Mouse (Mus musculus) heart, adult 2 months (tissue): Measurements from ENCODE around the gene Glrb. TPM values are rescaled to one million over a fixed set of nuclear protein-coding genes. Genes with fewer than 3 reads are reported as not detected.

Experiments
- DNase-seq, 2 experiments: peaks; one replicate each; pipeline ENCODE4 v3.0.0; 2021
- H3K27ac ChIP-seq: fragments of 200-600 bp; 2 replicates; pipeline ENCODE4 v1.8.1; 2022
- H3K27me3 ChIP-seq: fragments of 200-500 bp; 2 replicates; pipeline ENCODE4 v1.6.1; 2012; ENCODE audit warnings: mild to moderate bottlenecking, low read length, inconsistent platforms, mixed read lengths; ENCODE audit not compliant: control insufficient read depth, insufficient read depth
- H3K36me3 ChIP-seq: fragments of 200-500 bp; 2 replicates; pipeline ENCODE4 v1.6.1; 2012; ENCODE audit warnings: low read length, inconsistent platforms; ENCODE audit not compliant: control insufficient read depth, insufficient read depth
- H3K4me1 ChIP-seq: fragments of 200-500 bp; 2 replicates; pipeline ENCODE4 v1.6.1; 2011; ENCODE audit warnings: low read length; ENCODE audit not compliant: control insufficient read depth, insufficient read depth
- H3K4me3 ChIP-seq: fragments of 200-600 bp; 2 replicates; pipeline ENCODE4 v1.8.1; 2022
- H3K79me2 ChIP-seq: fragments of 200-500 bp; replicated peaks from 2 replicates; pipeline ENCODE4 v1.6.1; 2012; ENCODE audit warnings: mild to moderate bottlenecking, inconsistent platforms, low read length, moderate library complexity, mixed read lengths; ENCODE audit not compliant: control insufficient read depth, insufficient read depth
- H3K9ac ChIP-seq: fragments of 200-500 bp; 2 replicates; pipeline ENCODE4 v1.6.1; 2012; ENCODE audit warnings: low read depth, mild to moderate bottlenecking, control low read depth, inconsistent platforms, low read length, mixed read lengths
- CTCF ChIP-seq: fragments of 200-600 bp; IDR thresholded peaks from 2 replicates; pipeline ENCODE4 v1.8.1; 2022; ENCODE audit warnings: antibody characterized with exemption, mild to moderate bottlenecking, moderate library complexity
- EP300 ChIP-seq: fragments of 200-500 bp; IDR thresholded peaks from 2 replicates; pipeline ENCODE4 v1.6.1; 2011; ENCODE audit warnings: low read depth, low read length, control low read depth; ENCODE audit not compliant: insufficient read depth
- POLR2A ChIP-seq: fragments of 200-500 bp; IDR thresholded peaks from 2 replicates; pipeline ENCODE4 v1.6.1; 2011; ENCODE audit warnings: mild to moderate bottlenecking, low read depth, low read length, control low read depth; ENCODE audit not compliant: insufficient read depth
- whole genome bisulfite sequencing: fragments of 180-500 bp; shearing (Covaris S2); methylation state at CpG from one replicate; pipeline ENCODE4 v1.1.7; 2018; 5-methylcytosine and 5-hydroxymethylcytosine counted together
- intact Hi-C: fragments of 180-260 bp; cut with DNase I; formaldehyde crosslinking; loops from one replicate; pipeline ENCODE4 v1.15.1; 2025
- polyA plus RNA-seq: library from polyadenylated mRNA; depleted of rRNA; stranded (reverse); fragments of >200 nt; gene quantifications from 2 replicates; pipeline ENCODE4 v1.2.3, GENCODE M21; 2012; rRNA removed
- total RNA-seq, 2 experiments: library from RNA; stranded (reverse); gene quantifications; 2 replicates each; pipeline ENCODE4 v1.2.3; 2021

Glrb gene
- total and polyA plus RNA-seq, 3 experiments, result 0.06 to 0.52 (median 0.16) TPM

GRCm38 (mm10) chr3:80800995-80801826 is 112.2 kb downstream of the Glrb start:
- intact Hi-C loops, result no loop called here
- Histone ChIP-seq H3K36me3 (no peaks in the 10 kb centered on the region), H3K4me1 (no peaks in the 10 kb centered on the region), H3K9ac (no peak overlapping the region), H3K27me3 (peaks cover 6% of the 10 kb centered on the region), H3K27ac (no peak overlapping the region), H3K79me2 (no peaks in the 10 kb centered on the region), H3K4me3 (no peak overlapping the region)
- DNase-seq, result no peak
- TF ChIP-seq EP300, result no peak
- no peak for TF ChIP-seq CTCF
- TF ChIP-seq POLR2A, result no peak
- WGBS, result 9% methylated on average over 33 of the region's 33 CpGs

DNA sequence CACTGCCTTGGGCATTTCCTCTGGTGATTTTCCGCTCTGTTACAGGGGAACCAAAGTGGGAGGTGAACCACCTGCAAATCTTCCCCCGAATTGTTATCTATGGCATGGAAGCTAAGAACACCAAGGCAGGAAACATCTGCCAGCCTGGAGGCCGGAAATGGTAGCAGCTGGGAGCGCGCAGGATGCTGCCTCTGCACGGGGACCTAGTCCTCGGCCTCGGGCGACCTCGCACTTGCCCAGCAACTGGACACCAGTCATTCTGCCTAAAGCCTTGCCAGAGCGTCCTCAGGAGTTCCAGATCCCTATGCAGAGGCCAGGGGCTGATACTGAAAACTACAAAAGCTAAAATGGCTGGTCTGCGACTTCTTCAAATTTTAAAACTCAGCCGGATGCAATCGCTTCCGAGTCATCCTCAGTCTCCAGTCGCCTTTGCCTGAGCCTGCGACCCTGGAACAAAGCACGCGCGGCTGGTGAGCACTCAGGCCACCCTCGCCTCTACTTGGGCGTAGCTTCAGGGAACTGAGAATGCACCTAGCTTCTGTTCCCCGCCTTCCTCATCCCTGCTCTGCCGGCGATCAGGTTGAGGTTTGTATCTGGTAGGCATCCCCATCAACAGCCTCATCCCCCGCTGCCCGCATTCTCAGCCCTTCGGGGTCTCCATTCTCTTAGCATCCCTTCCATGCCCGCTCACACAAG is 113.0 kb downstream of the Glrb start:
- peak in 1 of 2 experiments; percentile 2 for DNase-seq
- TF ChIP-seq EP300, result no peak
- Histone ChIP-seq H3K4me1 (no peaks in the 10 kb centered on the region), H3K36me3 (no peaks in the 10 kb centered on the region), H3K4me3 (no peak overlapping the region), H3K79me2 (no peaks in the 10 kb centered on the region), H3K9ac (no peak overlapping the region), H3K27ac (no peak overlapping the region), H3K27me3 (peaks cover 6% of the 10 kb centered on the region)
- 3% methylated on average over 29 of the region's 29 CpGs for WGBS
- intact Hi-C loops, result no loop called here

GRCm38 (mm10) chr3:80797935-80798334 is 115.5 kb downstream of the Glrb start:
- no peaks in the 10 kb centered on the region for H3K36me3 ChIP-seq
- no peak overlapping the region for H3K27ac ChIP-seq
- no peak overlapping the region for H3K4me3 ChIP-seq
- no peaks in the 10 kb centered on the region for H3K79me2 ChIP-seq
- TF ChIP-seq CTCF, result no peak
- TF ChIP-seq EP300, result no peak
- TF ChIP-seq POLR2A, result no peak
- DNase-seq, result no peak
- intact Hi-C loops, result loop anchor here (5.0 kb wide), 1 partner anchor 721 kb away; no protein-coding TSS in a partner anchor
- 79% methylated on average over 1 of the region's 1 CpGs for WGBS
- H3K9ac ChIP-seq, result no peak overlapping the region
- H3K27me3 ChIP-seq, result peaks cover 6% of the 10 kb centered on the region
- no peaks in the 10 kb centered on the region for H3K4me1 ChIP-seq

DNA sequence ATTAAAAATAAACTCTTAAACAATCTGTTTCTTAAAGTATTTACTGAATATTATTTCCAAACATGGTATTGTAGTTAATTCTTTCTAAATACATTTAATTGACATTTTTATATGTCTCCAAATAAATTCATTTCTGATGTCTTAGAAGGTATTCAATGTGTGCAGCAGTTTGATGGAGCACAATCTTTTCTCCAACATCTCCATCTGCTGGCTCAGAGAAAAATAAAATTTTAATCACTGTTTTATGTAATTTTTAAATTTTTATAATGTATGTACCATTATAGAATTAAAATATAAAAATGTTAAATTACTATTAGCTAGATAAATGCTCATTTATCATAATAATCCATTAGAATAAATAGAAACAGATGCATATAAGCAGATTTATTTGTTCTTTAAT is 116.7 kb downstream of the Glrb start:
- peaks cover 6% of the 10 kb centered on the region for H3K27me3 ChIP-seq
- no peaks in the 10 kb centered on the region for H3K36me3 ChIP-seq
- no peak overlapping the region for H3K27ac ChIP-seq
- intact Hi-C loops, result loop anchor here (5.0 kb wide), 1 partner anchor 719 kb away; no protein-coding TSS in a partner anchor
- no peaks in the 10 kb centered on the region for H3K4me1 ChIP-seq
- no peak for DNase-seq
- H3K4me3 ChIP-seq, result no peak overlapping the region
- H3K9ac ChIP-seq, result no peak overlapping the region
- TF ChIP-seq POLR2A (no peak), CTCF (peak; percentile 22; the same call in 1 of the 2 replicates)
- no peaks in the 10 kb centered on the region for H3K79me2 ChIP-seq

DNA sequence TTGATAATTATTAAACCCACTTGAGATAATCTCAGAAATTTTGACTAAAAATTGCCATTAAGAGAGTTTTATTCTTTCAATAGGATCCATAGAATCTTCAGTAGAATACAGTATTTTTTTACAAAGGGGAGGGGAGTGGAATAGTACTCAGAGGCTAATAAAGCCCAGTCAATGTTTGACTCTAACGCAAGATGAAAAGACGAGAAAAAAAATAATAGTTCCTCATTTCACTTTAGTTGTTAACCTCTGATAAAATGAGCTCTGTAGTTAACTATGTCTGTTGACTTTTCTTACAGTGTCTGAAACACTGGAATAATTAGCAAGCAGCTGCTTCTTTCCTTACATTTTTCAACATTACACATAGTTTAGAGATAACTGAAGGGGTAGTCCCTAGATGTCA is 118.2 kb downstream of the Glrb start:
- no peak for TF ChIP-seq CTCF
- no peak for TF ChIP-seq EP300
- TF ChIP-seq POLR2A, result no peak
- H3K27ac ChIP-seq, result no peak overlapping the region
- no peak for DNase-seq
- 92% methylated on average over 2 of the region's 2 CpGs for whole genome bisulfite sequencing
- no peak overlapping the region for H3K4me3 ChIP-seq
- no peak overlapping the region for H3K9ac ChIP-seq
- intact Hi-C loops, result loop anchor here (5.0 kb wide), 1 partner anchor 718 kb away; no protein-coding TSS in a partner anchor
- no peaks in the 10 kb centered on the region for H3K36me3 ChIP-seq
- no peaks in the 10 kb centered on the region for H3K4me1 ChIP-seq
- no peaks in the 10 kb centered on the region for H3K27me3 ChIP-seq
- no peaks in the 10 kb centered on the region for H3K79me2 ChIP-seq

Other genes with a start within 250 kb of the Glrb start
- under 1 TPM in 1 of 2 experiments, not detected in 1; 0.09 TPM for gene Gria2, start 110.8 kb downstream of the Glrb start, total RNA-seq
- under 0.01 TPM in 1 of 2 replicates, not detected in the other for gene Gria2, start 110.8 kb downstream of the Glrb start, polyA plus RNA-seq
- gene Pdgfc, start 122.8 kb upstream of the Glrb start, total RNA-seq, result 1 to 10 TPM; 2.8 to 3.0 TPM
- 1.5 and 1.8 TPM in 2 replicates for gene Pdgfc, start 122.8 kb upstream of the Glrb start, polyA plus RNA-seq